Mouse (Mus musculus): ENCODE data around the gene Ciapin1. TPM values are rescaled to one million over a fixed set of nuclear protein-coding genes. Genes with fewer than 3 reads are reported as not detected.

Ciapin1 gene
- polyA plus RNA-seq, 1 experiment from 2014 or later = 112 TPM

- Histone ChIP-seq H3K9me3 (replicated peaks; ENCODE audit: low read length) (no peaks in the 10 kb centered on the region), H3K9ac (ENCODE audit: low read depth, low read length) (no peak overlapping the region), H3K27me3 (ENCODE audit: insufficient read depth, low read length) (no peaks in the 10 kb centered on the region), H3K27ac (no peak overlapping the region), H3K36me3 (ENCODE audit: insufficient read depth, low read length) (peaks cover 20% of the 10 kb centered on the region; the same call in 1 of the 2 replicates), H3K4me3 (replicated peaks; ENCODE audit: low read depth, low read length) (no peak overlapping the region), H3K4me1 (replicated peaks; ENCODE audit: insufficient read depth, low read length) (peaks cover 15% of the 10 kb centered on the region), H3K4me2 (ENCODE audit: low read length) (no peak overlapping the region)
- WGBS = 79% methylated on average over 7 of the region's 7 CpGs
- TF ChIP-seq CTCF (IDR thresholded peaks at IDR 0.05; ENCODE audit: low read depth) = no peak
- ATAC-seq (replicated peaks; ENCODE audit: low FRiP score, low read depth) (no peak), DNase-seq (ENCODE audit: low spot score) (no peak)
Measured at GRCm38 (mm10) chr8:94869146-94869545, 31.0 kb upstream of the Ciapin1 start.

GRCm38 (mm10) chr8:94866921-94867320 is 28.8 kb upstream of the Ciapin1 start:
- TF ChIP-seq CTCF (IDR thresholded peaks at IDR 0.05; ENCODE audit: low read depth) = no peak

GRCm38 (mm10) chr8:94865292-94865691 is 27.1 kb upstream of the Ciapin1 start:
- 78% methylated on average over 10 of the region's 10 CpGs for WGBS
- no peak for DNase-seq (ENCODE audit: low spot score)
- Histone ChIP-seq H3K4me3 (replicated peaks; ENCODE audit: low read depth, low read length) (no peak overlapping the region), H3K36me3 (ENCODE audit: insufficient read depth, low read length) (peaks cover 32% of the 10 kb centered on the region), H3K27ac (no peak overlapping the region), H3K4me2 (ENCODE audit: low read length) (no peak overlapping the region), H3K9me3 (replicated peaks; ENCODE audit: low read length) (no peaks in the 10 kb centered on the region), H3K27me3 (ENCODE audit: insufficient read depth, low read length) (no peaks in the 10 kb centered on the region), H3K9ac (ENCODE audit: low read depth, low read length) (no peak overlapping the region), H3K4me1 (replicated peaks; ENCODE audit: insufficient read depth, low read length) (peaks cover 3% of the 10 kb centered on the region)
- TF ChIP-seq CTCF (IDR thresholded peaks at IDR 0.05; ENCODE audit: low read depth) = no peak
- no peak for ATAC-seq (replicated peaks; ENCODE audit: low FRiP score, low read depth)

More at GRCm38 (mm10) chr8:94866921-94867320, 28.8 kb upstream of the Ciapin1 start:
- H3K4me3 ChIP-seq (replicated peaks; ENCODE audit: low read depth, low read length) = no peak overlapping the region
- H3K27ac ChIP-seq = no peak overlapping the region
- no peaks in the 10 kb centered on the region for H3K27me3 ChIP-seq (ENCODE audit: insufficient read depth, low read length)
- no peaks in the 10 kb centered on the region for H3K9me3 ChIP-seq (replicated peaks; ENCODE audit: low read length)
- H3K9ac ChIP-seq (ENCODE audit: low read depth, low read length) = no peak overlapping the region
- 86% methylated on average over 9 of the region's 9 CpGs for WGBS
- H3K36me3 ChIP-seq (ENCODE audit: insufficient read depth, low read length) = peaks cover 27% of the 10 kb centered on the region
- no peak overlapping the region for H3K4me2 ChIP-seq (ENCODE audit: low read length)
- DNase-seq (ENCODE audit: low spot score) = no peak
- H3K4me1 ChIP-seq (replicated peaks; ENCODE audit: insufficient read depth, low read length) = peaks cover 15% of the 10 kb centered on the region
- ATAC-seq (replicated peaks; ENCODE audit: low FRiP score, low read depth) = no peak

GRCm38 (mm10) chr8:94863897-94864673 is 25.9 kb upstream of the Ciapin1 start:
- peak; percentile 29; the same call in 1 of the 2 replicates for TF ChIP-seq CTCF (IDR thresholded peaks at IDR 0.05; ENCODE audit: low read depth)
- H3K9ac ChIP-seq (ENCODE audit: low read depth, low read length) = no peak overlapping the region
- peaks cover 37% of the 10 kb centered on the region for H3K36me3 ChIP-seq (ENCODE audit: insufficient read depth, low read length)
- no peak overlapping the region for H3K4me2 ChIP-seq (ENCODE audit: low read length)
- WGBS = 81% methylated on average over 10 of the region's 10 CpGs
- H3K4me3 ChIP-seq (replicated peaks; ENCODE audit: low read depth, low read length) = no peak overlapping the region
- H3K27me3 ChIP-seq (ENCODE audit: insufficient read depth, low read length) = no peaks in the 10 kb centered on the region
- DNase-seq (ENCODE audit: low spot score) (no peak), ATAC-seq (replicated peaks; ENCODE audit: low FRiP score, low read depth) (no peak)
- no peak overlapping the region for H3K27ac ChIP-seq
- no peaks in the 10 kb centered on the region for H3K9me3 ChIP-seq (replicated peaks; ENCODE audit: low read length)
- no peaks in the 10 kb centered on the region; the same call in 1 of the 2 replicates for H3K4me1 ChIP-seq (replicated peaks; ENCODE audit: insufficient read depth, low read length)

GRCm38 (mm10) chr8:94862487-94863220 is 24.5 kb upstream of the Ciapin1 start:
- peak; percentile 34 for DNase-seq (ENCODE audit: low spot score)
- no peak overlapping the region for H3K4me3 ChIP-seq (replicated peaks; ENCODE audit: low read depth, low read length)
- H3K27me3 ChIP-seq (ENCODE audit: insufficient read depth, low read length) = no peaks in the 10 kb centered on the region
- H3K9ac ChIP-seq (ENCODE audit: low read depth, low read length) = no peak overlapping the region
- H3K36me3 ChIP-seq (ENCODE audit: insufficient read depth, low read length) = peaks cover 36% of the 10 kb centered on the region
- H3K4me2 ChIP-seq (ENCODE audit: low read length) = no peak overlapping the region
- ATAC-seq (replicated peaks; ENCODE audit: low FRiP score, low read depth) = no peak
- no peaks in the 10 kb centered on the region for H3K9me3 ChIP-seq (replicated peaks; ENCODE audit: low read length)
- no peak for TF ChIP-seq CTCF (IDR thresholded peaks at IDR 0.05; ENCODE audit: low read depth)
- H3K27ac ChIP-seq = no peak overlapping the region
- H3K4me1 ChIP-seq (replicated peaks; ENCODE audit: insufficient read depth, low read length) = peaks cover 6% of the 10 kb centered on the region; the same call in 1 of the 2 replicates
- 87% methylated on average over 12 of the region's 12 CpGs for WGBS

- peak; percentile 87 for DNase-seq (ENCODE audit: low spot score)
- Histone ChIP-seq H3K4me2 (ENCODE audit: low read length) (no peak overlapping the region), H3K4me3 (replicated peaks; ENCODE audit: low read depth, low read length) (no peak overlapping the region), H3K9ac (ENCODE audit: low read depth, low read length) (no peak overlapping the region), H3K4me1 (replicated peaks; ENCODE audit: insufficient read depth, low read length) (peaks cover 6% of the 10 kb centered on the region; the same call in 1 of the 2 replicates), H3K36me3 (ENCODE audit: insufficient read depth, low read length) (peaks cover 30% of the 10 kb centered on the region), H3K27me3 (ENCODE audit: insufficient read depth, low read length) (no peaks in the 10 kb centered on the region), H3K27ac (no peak overlapping the region), H3K9me3 (replicated peaks; ENCODE audit: low read length) (no peaks in the 10 kb centered on the region)
- WGBS = 71% methylated on average over 8 of the region's 8 CpGs
- peak; percentile 89 for TF ChIP-seq CTCF (IDR thresholded peaks at IDR 0.05; ENCODE audit: low read depth)
- ATAC-seq (replicated peaks; ENCODE audit: low FRiP score, low read depth) = peak; percentile 59
Measured at GRCm38 (mm10) chr8:94861352-94861910, 23.3 kb upstream of the Ciapin1 start.
